Mouse (Mus musculus): ENCODE results near the gene Atf3. TPM values are rescaled to one million over a fixed set of nuclear protein-coding genes. Genes with fewer than 3 reads are reported as not detected.

The Atf3 gene
- polyA plus RNA-seq, 1 experiment = 4.4 TPM

DNA sequence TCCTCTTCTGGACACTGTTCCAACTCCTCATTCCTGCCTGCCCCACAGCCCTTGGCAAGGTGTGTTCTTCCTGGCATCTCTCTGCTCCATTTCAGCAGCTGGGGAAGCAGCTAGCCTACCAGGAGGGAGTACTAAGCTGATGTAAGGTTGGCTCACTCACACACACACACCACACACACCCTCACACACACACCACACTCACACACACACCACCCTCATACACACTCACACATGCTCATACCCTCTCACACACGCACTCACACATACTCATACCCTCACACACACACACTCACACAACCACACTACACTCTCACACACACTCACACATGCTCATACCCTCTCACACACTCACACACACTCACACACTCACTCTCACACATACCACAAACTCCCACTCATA is 1.9 kb upstream of the Atf3 start:
- no peak for TF ChIP-seq CTCF (IDR thresholded peaks at IDR 0.05; ENCODE audit: low read depth, low read length)
- TF ChIP-seq EP300 (IDR thresholded peaks at IDR 0.05; ENCODE audit: insufficient read depth, low read depth, low read length) = no peak
- TF ChIP-seq POLR2A (IDR thresholded peaks at IDR 0.05; ENCODE audit: insufficient read depth, low read length) = no peak
- no peak overlapping the region for H3K4me3 ChIP-seq (ENCODE audit: low read depth, low read length)
- no peaks in the 10 kb centered on the region for H3K9me3 ChIP-seq (replicated peaks; ENCODE audit: control insufficient read depth, insufficient read depth, low read length, poor library complexity, severe bottlenecking)
- no peak overlapping the region for H3K9ac ChIP-seq (ENCODE audit: low read depth, poor library complexity, severe bottlenecking)
- H3K36me3 ChIP-seq (ENCODE audit: control insufficient read depth, insufficient read depth, low read length, poor library complexity, severe bottlenecking) = no peaks in the 10 kb centered on the region
- H3K27ac ChIP-seq (ENCODE audit: insufficient read depth, low read length) = no peak overlapping the region
- no peaks in the 10 kb centered on the region for H3K27me3 ChIP-seq (ENCODE audit: control insufficient read depth, insufficient read depth, low read length, poor library complexity, severe bottlenecking)
- no peaks in the 10 kb centered on the region for H3K4me1 ChIP-seq (ENCODE audit: control insufficient read depth, insufficient read depth, low read length)

DNA sequence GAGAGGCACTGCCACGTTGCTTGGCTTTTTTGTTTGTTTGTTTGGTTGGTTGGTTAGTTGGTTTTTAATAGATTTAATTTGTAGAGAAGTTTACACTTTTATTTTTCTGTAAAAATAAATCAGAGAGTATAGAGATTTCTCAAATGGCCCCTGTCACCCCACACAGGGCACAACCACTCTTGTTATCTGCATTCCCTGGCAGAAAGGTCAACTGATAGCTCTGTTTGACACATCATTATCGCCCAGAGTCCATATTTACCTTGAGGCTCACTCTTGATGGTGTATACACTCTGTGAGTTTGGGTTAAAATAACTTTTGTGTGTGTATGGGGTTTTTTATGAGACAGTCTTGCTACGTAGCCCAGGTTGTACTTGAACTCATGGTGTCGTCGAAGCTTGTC is 744 bp upstream of the Atf3 start:
- no peak overlapping the region for H3K27ac ChIP-seq (ENCODE audit: insufficient read depth, low read length)
- H3K9ac ChIP-seq (ENCODE audit: low read depth, poor library complexity, severe bottlenecking) = no peak overlapping the region
- no peaks in the 10 kb centered on the region for H3K9me3 ChIP-seq (replicated peaks; ENCODE audit: control insufficient read depth, insufficient read depth, low read length, poor library complexity, severe bottlenecking)
- TF ChIP-seq POLR2A (IDR thresholded peaks at IDR 0.05; ENCODE audit: insufficient read depth, low read length) (no peak), CTCF (IDR thresholded peaks at IDR 0.05; ENCODE audit: low read depth, low read length) (no peak), EP300 (IDR thresholded peaks at IDR 0.05; ENCODE audit: insufficient read depth, low read depth, low read length) (no peak)
- no peak overlapping the region for H3K4me3 ChIP-seq (ENCODE audit: low read depth, low read length)
- H3K27me3 ChIP-seq (ENCODE audit: control insufficient read depth, insufficient read depth, low read length, poor library complexity, severe bottlenecking) = no peaks in the 10 kb centered on the region
- H3K36me3 ChIP-seq (ENCODE audit: control insufficient read depth, insufficient read depth, low read length, poor library complexity, severe bottlenecking) = no peaks in the 10 kb centered on the region
- H3K4me1 ChIP-seq (ENCODE audit: control insufficient read depth, insufficient read depth, low read length) = no peaks in the 10 kb centered on the region

DNA sequence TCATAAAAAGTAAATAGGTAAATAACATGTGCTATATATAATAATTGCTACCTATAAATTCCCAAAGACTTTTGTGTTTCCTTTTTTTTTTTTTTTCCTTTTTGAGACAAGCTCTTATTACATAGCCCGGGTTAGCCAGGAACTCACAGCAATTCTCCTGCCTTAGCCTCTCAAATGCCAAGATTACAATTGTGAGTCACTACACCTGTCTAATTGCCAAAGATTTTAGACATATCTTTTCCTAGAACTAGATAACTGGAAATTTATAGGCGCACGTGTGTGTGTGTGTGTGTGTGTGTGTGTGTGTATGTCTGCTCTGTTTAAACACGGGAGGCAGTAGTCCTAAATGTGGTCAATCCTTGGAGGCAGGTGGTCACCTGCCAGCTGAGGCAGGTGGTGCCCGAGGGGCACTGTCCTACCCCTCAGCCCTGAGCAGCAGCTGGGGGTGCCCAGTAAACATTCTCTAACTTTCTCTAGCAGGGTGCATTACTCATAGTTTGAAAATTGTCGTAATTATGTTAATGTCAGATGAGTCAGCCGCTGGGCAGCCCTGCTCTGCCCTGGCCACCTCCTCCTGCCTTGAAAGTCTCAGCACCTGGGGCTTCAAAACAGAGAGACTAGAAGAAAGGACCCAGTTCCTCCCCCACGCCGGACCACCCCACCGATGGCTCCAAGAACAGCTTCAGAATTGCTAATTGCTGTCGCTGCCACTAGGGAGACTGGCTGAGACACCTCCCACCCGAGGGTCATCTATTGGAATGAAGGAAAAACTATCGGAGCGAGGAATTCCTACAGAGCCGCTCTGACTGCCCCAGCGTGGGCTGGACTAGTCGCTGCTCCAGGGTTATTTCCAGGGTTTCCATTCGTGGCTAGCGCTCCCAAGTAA is 1.8 kb downstream of the Atf3 start:
- no peak overlapping the region for H3K9ac ChIP-seq (ENCODE audit: low read depth, poor library complexity, severe bottlenecking)
- H3K4me1 ChIP-seq (ENCODE audit: control insufficient read depth, insufficient read depth, low read length) = no peaks in the 10 kb centered on the region
- no peaks in the 10 kb centered on the region for H3K27me3 ChIP-seq (ENCODE audit: control insufficient read depth, insufficient read depth, low read length, poor library complexity, severe bottlenecking)
- no peak overlapping the region for H3K27ac ChIP-seq (ENCODE audit: insufficient read depth, low read length)
- no peaks in the 10 kb centered on the region for H3K9me3 ChIP-seq (replicated peaks; ENCODE audit: control insufficient read depth, insufficient read depth, low read length, poor library complexity, severe bottlenecking)
- H3K4me3 ChIP-seq (ENCODE audit: low read depth, low read length) = no peak overlapping the region
- TF ChIP-seq EP300 (IDR thresholded peaks at IDR 0.05; ENCODE audit: insufficient read depth, low read depth, low read length) (no peak), CTCF (IDR thresholded peaks at IDR 0.05; ENCODE audit: low read depth, low read length) (no peak), POLR2A (IDR thresholded peaks at IDR 0.05; ENCODE audit: insufficient read depth, low read length) (no peak)
- no peaks in the 10 kb centered on the region for H3K36me3 ChIP-seq (ENCODE audit: control insufficient read depth, insufficient read depth, low read length, poor library complexity, severe bottlenecking)

GRCm38 (mm10) chr1:191211096-191211495 is 6.7 kb downstream of the Atf3 start:
- Histone ChIP-seq H3K27me3 (ENCODE audit: control insufficient read depth, insufficient read depth, low read length, poor library complexity, severe bottlenecking) (no peaks in the 10 kb centered on the region), H3K9me3 (replicated peaks; ENCODE audit: control insufficient read depth, insufficient read depth, low read length, poor library complexity, severe bottlenecking) (no peaks in the 10 kb centered on the region), H3K27ac (ENCODE audit: insufficient read depth, low read length) (no peak overlapping the region), H3K36me3 (ENCODE audit: control insufficient read depth, insufficient read depth, low read length, poor library complexity, severe bottlenecking) (no peaks in the 10 kb centered on the region), H3K9ac (ENCODE audit: low read depth, poor library complexity, severe bottlenecking) (no peak overlapping the region), H3K4me1 (ENCODE audit: control insufficient read depth, insufficient read depth, low read length) (no peaks in the 10 kb centered on the region), H3K4me3 (ENCODE audit: low read depth, low read length) (no peak overlapping the region)
- TF ChIP-seq CTCF (IDR thresholded peaks at IDR 0.05; ENCODE audit: low read depth, low read length) (no peak), EP300 (IDR thresholded peaks at IDR 0.05; ENCODE audit: insufficient read depth, low read depth, low read length) (no peak), POLR2A (IDR thresholded peaks at IDR 0.05; ENCODE audit: insufficient read depth, low read length) (no peak)

- Histone ChIP-seq H3K27ac (ENCODE audit: insufficient read depth, low read length) (no peak overlapping the region), H3K27me3 (ENCODE audit: control insufficient read depth, insufficient read depth, low read length, poor library complexity, severe bottlenecking) (no peaks in the 10 kb centered on the region), H3K4me1 (ENCODE audit: control insufficient read depth, insufficient read depth, low read length) (no peaks in the 10 kb centered on the region), H3K36me3 (ENCODE audit: control insufficient read depth, insufficient read depth, low read length, poor library complexity, severe bottlenecking) (no peaks in the 10 kb centered on the region), H3K9me3 (replicated peaks; ENCODE audit: control insufficient read depth, insufficient read depth, low read length, poor library complexity, severe bottlenecking) (no peaks in the 10 kb centered on the region), H3K9ac (ENCODE audit: low read depth, poor library complexity, severe bottlenecking) (no peak overlapping the region), H3K4me3 (ENCODE audit: low read depth, low read length) (no peak overlapping the region)
- TF ChIP-seq POLR2A (IDR thresholded peaks at IDR 0.05; ENCODE audit: insufficient read depth, low read length) (no peak), CTCF (IDR thresholded peaks at IDR 0.05; ENCODE audit: low read depth, low read length) (no peak), EP300 (IDR thresholded peaks at IDR 0.05; ENCODE audit: insufficient read depth, low read depth, low read length) (no peak)
Observed at GRCm38 (mm10) chr1:191205791-191206190, 12.0 kb downstream of the Atf3 start.

- TF ChIP-seq EP300 (IDR thresholded peaks at IDR 0.05; ENCODE audit: insufficient read depth, low read depth, low read length) (no peak), CTCF (IDR thresholded peaks at IDR 0.05; ENCODE audit: low read depth, low read length) (no peak), POLR2A (IDR thresholded peaks at IDR 0.05; ENCODE audit: insufficient read depth, low read length) (no peak)
- no peaks in the 10 kb centered on the region for H3K4me1 ChIP-seq (ENCODE audit: control insufficient read depth, insufficient read depth, low read length)
Observed at GRCm38 (mm10) chr1:191204876-191205275, 13.0 kb downstream of the Atf3 start.

More at GRCm38 (mm10) chr1:191204876-191205275, 13.0 kb downstream of the Atf3 start:
- no peaks in the 10 kb centered on the region for H3K36me3 ChIP-seq (ENCODE audit: control insufficient read depth, insufficient read depth, low read length, poor library complexity, severe bottlenecking)
- H3K27ac ChIP-seq (ENCODE audit: insufficient read depth, low read length) = no peak overlapping the region
- no peak overlapping the region for H3K9ac ChIP-seq (ENCODE audit: low read depth, poor library complexity, severe bottlenecking)
- H3K27me3 ChIP-seq (ENCODE audit: control insufficient read depth, insufficient read depth, low read length, poor library complexity, severe bottlenecking) = no peaks in the 10 kb centered on the region
- H3K9me3 ChIP-seq (replicated peaks; ENCODE audit: control insufficient read depth, insufficient read depth, low read length, poor library complexity, severe bottlenecking) = no peaks in the 10 kb centered on the region
- no peak overlapping the region for H3K4me3 ChIP-seq (ENCODE audit: low read depth, low read length)
